Mouse (Mus musculus) bone marrow, adult 2 months (tissue): ENCODE results near the gene Wnk2.

Experiments used
- CTCF ChIP-seq: fragments of 200-500 bp; IDR thresholded peaks from 2 replicates; pipeline ENCODE4 v1.5.1; 2011; ENCODE audit warnings: low read length, control low read depth; ENCODE audit not compliant: control insufficient read depth, insufficient read depth
- POLR2A ChIP-seq: fragments of 200-500 bp; IDR thresholded peaks from 2 replicates; pipeline ENCODE4 v1.6.1; 2011; ENCODE audit warnings: low read depth, mild to moderate bottlenecking, control low read depth, low read length, borderline replicate concordance; ENCODE audit not compliant: control insufficient read depth

- TF ChIP-seq CTCF: no peak
- no peak for TF ChIP-seq POLR2A
Measured at GRCm38 (mm10) chr13:49044145-49044561, 103.7 kb downstream of the Wnk2 start.
